Mouse (Mus musculus): Measurements from ENCODE around the gene Slc12a5.

The Slc12a5 gene

GRCm38 (mm10) chr2:164986371-164987027 is 25.9 kb downstream of the Slc12a5 start:
- peak; percentile 73 to 80 for DNase-seq

DNA sequence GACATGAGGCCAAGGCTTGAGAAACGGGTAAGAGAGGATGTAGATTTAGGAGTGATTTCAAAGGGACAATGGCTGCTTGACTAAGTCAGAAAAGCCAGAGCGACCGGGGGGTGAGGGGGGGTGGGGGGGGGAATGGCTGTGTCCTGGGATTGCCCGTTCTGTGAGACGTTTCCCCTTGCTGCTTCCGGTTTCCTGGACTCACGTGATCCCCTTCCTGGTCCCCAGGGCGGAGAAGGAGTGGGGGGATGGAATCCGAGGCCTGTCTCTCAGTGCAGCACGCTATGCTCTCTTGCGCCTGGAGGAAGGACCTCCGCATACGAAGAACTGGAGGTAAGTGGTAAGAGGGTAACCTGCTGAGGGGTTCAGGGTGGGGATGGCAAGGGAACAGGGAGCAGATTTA is 28.2 kb downstream of the Slc12a5 start:
- DNase-seq: no peak

DNA sequence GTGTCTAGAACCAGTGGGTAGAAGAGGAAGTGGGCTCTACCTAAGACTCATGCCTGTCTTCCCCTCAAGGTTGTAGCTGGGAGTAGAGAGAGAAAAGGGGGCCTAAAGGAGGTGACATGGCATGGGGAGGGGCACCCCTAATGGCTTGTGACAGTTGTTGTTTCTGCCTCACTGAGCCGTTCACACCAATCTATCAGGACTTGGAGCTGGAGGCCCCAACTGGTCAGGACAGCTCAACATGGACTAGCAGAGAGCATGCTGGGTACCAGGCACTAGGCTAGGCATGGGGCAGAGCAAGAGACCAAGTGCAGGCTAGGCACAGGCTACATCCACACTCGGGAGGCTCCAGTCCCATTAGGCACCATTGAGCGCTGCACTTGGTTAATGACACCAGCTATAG is 30.5 kb downstream of the Slc12a5 start:
- DNase-seq: no peak

- DNase-seq: peak in 1 of 2 experiments; percentile 16
Measured at GRCm38 (mm10) chr2:164991808-164992207, 31.2 kb downstream of the Slc12a5 start.

DNA sequence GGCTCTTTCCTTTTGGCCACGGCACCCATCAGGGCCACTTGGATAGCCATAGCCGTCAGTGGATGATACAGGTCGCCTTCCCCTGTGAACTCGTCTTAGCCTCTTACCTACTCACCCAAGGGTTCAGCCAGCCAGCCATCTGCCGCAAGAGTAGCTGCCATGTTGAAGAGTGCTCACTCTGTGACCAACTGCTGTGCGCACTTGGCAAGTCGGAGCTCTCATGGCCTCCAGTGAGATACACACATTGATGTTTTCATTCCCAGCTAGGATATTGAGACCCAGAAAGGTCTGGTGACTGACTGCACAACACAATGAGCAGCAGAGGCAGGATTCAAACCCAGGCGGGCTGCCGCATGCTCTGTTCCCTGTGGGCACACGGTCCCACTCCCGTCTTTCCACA is 33.6 kb downstream of the Slc12a5 start:
- peak in 1 of 2 experiments; percentile 58 for DNase-seq

DNA sequence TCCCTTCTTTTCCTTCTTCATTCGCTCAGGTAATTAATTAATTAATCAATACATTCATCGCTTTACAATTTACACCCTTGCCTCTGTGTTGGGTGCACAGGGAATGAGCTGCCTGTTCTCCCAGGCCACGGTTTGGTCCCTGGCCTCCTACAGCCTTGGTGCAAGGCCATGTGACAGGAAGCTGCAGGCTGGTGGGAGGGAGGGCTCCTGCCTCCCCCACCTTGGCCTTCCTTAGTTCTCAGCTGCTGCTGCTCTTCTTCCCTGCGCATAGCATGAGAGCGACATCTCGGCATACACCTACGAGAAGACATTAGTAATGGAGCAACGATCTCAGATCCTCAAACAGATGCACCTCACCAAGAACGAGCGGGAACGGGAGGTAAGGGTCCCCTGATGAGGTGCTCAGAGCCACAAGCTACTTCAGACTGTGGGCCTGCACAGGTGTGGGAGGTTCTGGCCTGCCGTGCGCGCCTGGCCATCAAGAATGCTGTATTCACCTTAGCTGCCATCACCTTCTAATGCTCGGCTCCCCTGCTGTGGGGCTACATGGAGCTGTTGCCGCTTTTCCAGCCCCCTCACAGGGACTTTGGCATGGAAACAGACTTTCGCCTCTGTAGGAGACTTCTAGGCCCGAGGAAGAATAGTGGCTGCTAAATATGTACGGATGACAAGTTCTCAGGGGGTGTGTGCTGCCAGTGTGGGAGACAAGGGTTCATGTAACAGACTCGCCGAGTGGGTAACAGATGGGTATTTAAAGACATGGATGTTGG is 34.2 kb downstream of the Slc12a5 start:
- peak in 1 of 2 experiments; percentile 58 for DNase-seq

DNA sequence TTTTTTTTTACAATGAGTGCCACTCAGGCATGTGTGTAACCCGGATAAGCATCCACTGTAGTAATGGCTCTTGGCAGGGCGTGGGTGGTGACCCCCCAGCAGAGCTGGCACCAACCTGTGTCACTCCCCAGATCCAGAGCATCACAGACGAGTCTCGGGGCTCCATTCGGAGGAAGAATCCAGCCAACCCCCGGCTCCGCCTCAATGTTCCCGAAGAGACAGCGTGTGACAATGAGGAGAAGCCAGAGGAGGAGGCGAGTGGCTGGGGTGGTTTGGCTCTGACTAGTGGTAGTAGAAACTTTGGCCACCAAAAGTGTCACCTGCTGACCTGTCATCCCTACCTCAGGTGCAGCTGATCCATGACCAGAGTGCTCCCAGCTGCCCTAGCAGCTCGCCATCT is 35.4 kb downstream of the Slc12a5 start:
- no peak for DNase-seq

GRCm38 (mm10) chr2:164996848-164997720 is 36.5 kb downstream of the Slc12a5 start:
- DNase-seq: no peak

- peak; percentile 56 to 60 for DNase-seq
Measured at GRCm38 (mm10) chr2:164997721-164998428, 37.3 kb downstream of the Slc12a5 start.

- DNase-seq: peak in 1 of 2 experiments; percentile 33
Measured at GRCm38 (mm10) chr2:165001958-165002357, 41.4 kb downstream of the Slc12a5 start.

GRCm38 (mm10) chr2:165003108-165003507 is 42.5 kb downstream of the Slc12a5 start:
- DNase-seq: no peak

- DNase-seq: no peak
Measured at GRCm38 (mm10) chr2:165004237-165004636, 43.6 kb downstream of the Slc12a5 start.

GRCm38 (mm10) chr2:165006813-165007212 is 46.2 kb downstream of the Slc12a5 start:
- no peak for DNase-seq

- DNase-seq: no peak
Measured at GRCm38 (mm10) chr2:165007986-165008385, 47.4 kb downstream of the Slc12a5 start.

- no peak for DNase-seq
Measured at GRCm38 (mm10) chr2:165009161-165009560, 48.6 kb downstream of the Slc12a5 start.

- no peak for DNase-seq
Measured at GRCm38 (mm10) chr2:165009581-165009980, 49.0 kb downstream of the Slc12a5 start.

DNA sequence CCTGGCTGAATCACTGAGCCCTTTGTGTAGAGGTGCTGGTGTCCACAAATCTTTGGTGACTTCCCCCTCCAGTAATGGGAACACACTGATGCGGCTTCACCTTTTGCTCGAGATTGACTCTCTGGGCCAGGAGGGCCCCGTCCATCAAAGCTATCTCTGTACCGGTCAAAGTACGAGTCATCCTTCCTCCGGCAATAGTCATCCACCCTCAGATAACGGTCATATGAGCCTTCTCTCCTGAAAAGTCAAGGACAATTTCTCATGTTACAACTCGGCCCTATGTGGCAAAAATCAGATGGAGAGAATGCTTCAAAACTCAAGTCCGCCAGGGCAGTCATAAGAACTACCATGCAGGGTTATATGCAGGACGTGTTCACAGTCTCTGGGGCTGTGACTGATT is 49.7 kb downstream of the Slc12a5 start:
- DNase-seq: no peak

GRCm38 (mm10) chr2:165014935-165015334 is 54.3 kb downstream of the Slc12a5 start:
- DNase-seq: no peak

DNA sequence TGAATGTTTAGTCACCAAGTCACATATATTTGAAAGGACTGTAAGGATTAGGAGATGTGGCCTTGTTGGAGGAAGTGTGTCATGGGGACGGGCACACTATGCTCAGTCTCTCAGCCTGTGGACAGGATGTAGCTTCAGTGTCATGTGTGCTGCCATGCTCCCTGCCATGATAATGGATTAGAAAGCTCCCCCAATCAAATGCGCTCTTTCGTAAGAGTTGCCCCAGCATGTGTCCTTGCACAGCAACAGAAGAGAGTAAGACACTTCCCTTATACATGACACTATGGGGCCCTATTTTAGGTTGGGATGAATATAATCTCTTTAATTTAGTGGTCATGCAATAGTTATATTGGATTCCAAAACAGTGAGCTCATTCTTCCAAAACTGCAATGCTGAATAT is 59.9 kb downstream of the Slc12a5 start:
- no peak for DNase-seq

DNA sequence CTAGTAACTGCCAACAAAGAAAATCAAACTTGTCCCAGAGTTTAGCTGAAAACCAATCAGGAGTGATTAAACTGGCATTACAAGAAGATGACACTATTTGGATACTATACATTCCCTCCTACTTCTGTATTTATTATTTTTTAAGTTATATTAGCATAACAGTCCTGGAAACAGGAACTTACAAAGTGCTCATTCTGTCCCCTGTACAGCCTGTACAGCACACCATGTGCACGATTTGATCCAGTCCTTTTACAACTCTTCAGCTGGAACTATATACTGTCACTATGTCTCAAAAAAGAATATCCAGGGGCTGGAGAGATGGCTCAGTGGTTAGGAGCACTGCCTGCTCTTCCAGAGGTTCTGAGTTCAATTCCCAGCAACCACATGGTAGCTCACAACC is 66.6 kb downstream of the Slc12a5 start:
- no peak for DNase-seq

DNA sequence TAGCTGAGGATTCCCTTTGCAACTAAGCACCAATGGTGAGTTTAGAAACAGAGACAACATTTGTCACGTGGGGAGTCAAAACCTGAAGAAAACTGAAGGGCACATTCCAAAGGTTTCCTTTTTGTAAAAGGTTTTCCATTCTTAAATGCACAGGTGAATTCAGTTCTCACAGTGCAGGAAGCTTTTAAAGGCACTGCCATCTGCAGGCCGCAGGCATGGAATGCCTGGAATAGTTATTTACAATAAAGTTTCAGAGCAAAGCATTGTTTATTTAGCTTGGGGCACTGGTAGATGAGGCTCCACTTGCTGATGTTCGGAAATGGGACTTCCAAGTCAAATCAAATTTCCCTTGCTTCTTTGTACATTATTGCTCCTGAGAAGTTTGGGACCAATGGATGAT is 71.9 kb downstream of the Slc12a5 start:
- DNase-seq: peak in 1 of 2 experiments; percentile 33

- DNase-seq: no peak
Measured at GRCm38 (mm10) chr2:165033306-165033705, 72.7 kb downstream of the Slc12a5 start.
